Mouse (Mus musculus) thymus, adult 2 months (tissue): ENCODE data around the gene Plekha5.

Source experiments
- CTCF ChIP-seq: fragments of 200-500 bp; IDR thresholded peaks from 2 replicates; pipeline ENCODE4 v1.5.1; 2012; ENCODE audit warnings: mild to moderate bottlenecking, control low read depth, low read length, moderate library complexity, borderline replicate concordance; ENCODE audit not compliant: control insufficient read depth, poor library complexity, insufficient read depth; ENCODE audit errors: extremely low read depth
- POLR2A ChIP-seq: fragments of 200-500 bp; IDR thresholded peaks from 2 replicates; pipeline ENCODE4 v1.6.1; 2012; ENCODE audit warnings: mild to moderate bottlenecking, low read length, control low read depth, moderate library complexity; ENCODE audit not compliant: control insufficient read depth, poor library complexity, insufficient read depth; ENCODE audit errors: extremely low read depth

- TF ChIP-seq POLR2A (no peak), CTCF (no peak)
These were observed 61.8 kb downstream of the Plekha5 start for GRCm38 (mm10) chr6:140485636-140486035.
